Mouse (Mus musculus) small intestine, adult 2 months (tissue): ENCODE measurements around the gene Vamp1. TPM values are rescaled to one million over a fixed set of nuclear protein-coding genes. Genes with fewer than 3 reads are reported as not detected.

Experiments
- H3K27ac ChIP-seq: fragments of 200-500 bp; 2 replicates; pipeline ENCODE4 v1.5.1; 2012; ENCODE audit warnings: low read depth, low read length, control low read depth, inconsistent platforms; ENCODE audit not compliant: insufficient read depth
- H3K27me3 ChIP-seq: fragments of 200-500 bp; 2 replicates; pipeline ENCODE4 v1.6.1; 2012; ENCODE audit warnings: mild to moderate bottlenecking, moderate library complexity, low read length, inconsistent platforms; ENCODE audit not compliant: control insufficient read depth, insufficient read depth
- H3K36me3 ChIP-seq: fragments of 200-500 bp; 2 replicates; pipeline ENCODE4 v1.6.1; 2012; ENCODE audit warnings: mild to moderate bottlenecking, low read length, control low read depth, inconsistent platforms; ENCODE audit not compliant: control insufficient read depth, insufficient read depth
- H3K4me1 ChIP-seq: fragments of 200-500 bp; 2 replicates; pipeline ENCODE4 v1.6.1; 2012; ENCODE audit warnings: low read length, inconsistent platforms, mixed read lengths; ENCODE audit not compliant: control insufficient read depth, insufficient read depth, insufficient read length
- H3K4me3 ChIP-seq: fragments of 200-500 bp; 2 replicates; pipeline ENCODE4 v1.5.1; 2012; ENCODE audit warnings: low read depth, mild to moderate bottlenecking, control low read depth, inconsistent platforms, low read length, moderate library complexity
- CTCF ChIP-seq: fragments of 200-500 bp; IDR thresholded peaks from 2 replicates; pipeline ENCODE4 v1.5.1; 2012; ENCODE audit warnings: low read depth, mild to moderate bottlenecking, control low read depth, inconsistent platforms, low read length, moderate library complexity, mixed read lengths; ENCODE audit not compliant: insufficient replicate concordance, insufficient read length; ENCODE audit errors: extremely low read depth
- POLR2A ChIP-seq: fragments of 200-500 bp; IDR thresholded peaks from 2 replicates; pipeline ENCODE4 v1.6.1; 2012; ENCODE audit warnings: low read depth, mild to moderate bottlenecking, control low read depth, inconsistent platforms, low read length, moderate library complexity
- WGBS: fragments of 180-500 bp; shearing (Covaris S2); methylation state at CpG from one replicate; pipeline ENCODE4 v1.1.7; 2018; 5-methylcytosine and 5-hydroxymethylcytosine counted together
- polyA plus RNA-seq: library from polyadenylated mRNA; depleted of rRNA; stranded (reverse); fragments of >200 nt; gene quantifications from 2 replicates; pipeline ENCODE4 v1.2.3, GENCODE M21; 2012

The Vamp1 gene
- polyA plus RNA-seq, 1 experiment: 7.7 TPM

DNA sequence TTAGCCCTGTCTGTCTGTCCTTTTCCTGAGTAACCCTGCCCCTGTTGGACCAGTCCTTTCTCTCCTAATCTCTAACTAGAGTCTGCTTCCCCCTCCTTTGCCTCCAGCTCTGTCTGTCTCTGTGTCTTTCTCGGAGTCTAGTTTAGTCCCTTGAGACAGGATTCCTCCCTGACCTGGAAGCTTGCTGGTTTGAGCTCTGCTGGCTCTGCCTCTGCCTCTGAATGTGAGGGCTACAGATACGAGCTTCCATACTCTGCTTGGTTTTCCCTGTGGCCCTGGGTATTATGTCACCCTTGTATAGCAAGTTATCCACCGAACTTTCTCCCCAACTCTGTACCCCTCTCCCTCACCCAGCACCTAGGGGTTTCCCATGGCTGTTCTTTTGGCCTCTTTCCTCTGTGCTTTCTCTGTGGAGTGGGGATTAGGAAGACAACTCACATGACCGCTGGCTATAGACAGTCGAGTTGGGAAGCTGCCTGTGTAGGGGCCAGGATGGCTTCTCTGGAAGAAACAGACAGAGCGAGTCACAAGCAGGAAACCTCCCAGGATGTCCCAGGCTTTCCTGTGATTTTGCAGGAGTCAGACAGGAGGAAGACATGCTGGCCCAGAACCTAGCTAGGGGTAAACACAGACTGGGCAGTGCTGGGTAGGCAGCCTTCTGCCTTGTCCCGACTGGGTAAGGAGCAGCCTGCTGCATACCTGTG, 18.6 kb downstream of the Vamp1 start:
- H3K4me3 ChIP-seq: no peak overlapping the region
- peaks cover 16% of the 10 kb centered on the region; the same call in 1 of the 2 replicates for H3K4me1 ChIP-seq
- WGBS: 62% methylated on average over 7 of the region's 7 CpGs
- no peaks in the 10 kb centered on the region for H3K27me3 ChIP-seq
- TF ChIP-seq POLR2A (no peak), CTCF (no peak)
- peak overlapping the region; percentile 6; the same call in 1 of the 2 replicates for H3K27ac ChIP-seq
- H3K36me3 ChIP-seq: peaks cover 2% of the 10 kb centered on the region

DNA sequence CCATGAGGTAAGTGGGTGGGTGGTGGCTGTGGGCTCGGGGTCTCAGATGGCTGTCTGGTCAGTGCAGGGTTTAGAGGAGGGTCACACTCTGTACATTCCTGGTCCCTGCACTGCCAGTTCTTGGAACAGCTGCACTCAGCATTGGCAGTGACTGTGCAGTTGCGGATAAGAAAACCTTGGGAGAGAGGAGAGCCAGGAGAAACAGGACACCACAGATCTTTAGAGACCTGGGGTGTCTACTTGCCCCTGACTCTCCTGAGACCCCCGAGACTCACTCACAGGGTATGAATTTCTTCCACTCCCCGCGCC, 19.1 kb downstream of the Vamp1 start:
- TF ChIP-seq CTCF (no peak), POLR2A (no peak)
- Histone ChIP-seq H3K27me3 (no peaks in the 10 kb centered on the region), H3K27ac (peak overlapping the region; percentile 6; the same call in 1 of the 2 replicates), H3K4me1 (peaks cover 18% of the 10 kb centered on the region; the same call in 1 of the 2 replicates), H3K4me3 (no peak overlapping the region), H3K36me3 (no peaks in the 10 kb centered on the region; the same call in 1 of the 2 replicates)
- 22% methylated on average over 5 of the region's 5 CpGs for WGBS

DNA sequence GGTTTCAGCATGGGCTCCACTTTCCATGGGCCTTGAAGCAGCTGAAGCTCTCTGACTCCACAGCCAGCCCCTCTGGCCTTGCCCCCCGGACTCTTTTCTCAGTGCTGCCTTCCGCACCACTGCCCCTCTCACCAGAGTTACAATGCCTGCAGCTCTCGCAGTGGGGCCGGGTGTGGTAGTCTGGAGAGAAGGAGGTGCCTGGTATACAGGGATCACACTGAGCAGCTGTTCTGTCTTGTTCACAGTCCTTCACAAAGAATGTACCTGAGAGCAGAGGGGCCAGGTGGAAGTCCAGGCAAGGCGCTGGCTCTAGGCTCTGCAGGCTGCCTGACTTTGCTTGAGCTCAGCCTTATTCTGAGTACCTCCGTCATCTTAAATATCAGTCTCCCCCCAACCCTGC, 21.0 kb downstream of the Vamp1 start:
- Histone ChIP-seq H3K36me3 (no peaks in the 10 kb centered on the region), H3K27me3 (no peaks in the 10 kb centered on the region), H3K4me1 (peaks cover 16% of the 10 kb centered on the region; the same call in 1 of the 2 replicates), H3K27ac (0 out of 2 replicates have a peak overlapping the region, but pooled peaks have one; percentile 14), H3K4me3 (peak overlapping the region; percentile 32)
- 78% methylated on average over 6 of the region's 6 CpGs for WGBS
- TF ChIP-seq CTCF (no peak), POLR2A (no peak)

DNA sequence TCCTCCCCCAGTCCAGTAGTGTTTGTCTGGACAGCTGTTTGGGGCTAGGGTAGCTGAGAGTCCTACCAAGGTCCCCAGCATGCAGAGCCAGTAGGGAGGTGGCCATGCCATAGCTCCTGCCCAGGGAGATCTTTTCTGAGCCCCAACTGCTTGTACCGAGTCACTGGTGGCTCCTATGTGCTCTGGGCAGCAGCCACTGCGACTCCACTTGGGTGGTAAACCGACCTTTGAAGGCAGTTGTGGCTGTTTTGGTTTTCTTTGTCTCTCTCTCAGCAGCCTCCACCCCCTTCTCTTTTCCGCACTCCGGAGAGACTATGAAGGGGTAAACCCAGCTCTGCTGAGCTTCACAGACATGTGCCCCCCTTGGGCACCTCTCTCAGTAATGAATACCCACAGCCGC, 21.4 kb downstream of the Vamp1 start, which contains the start of gene Cd27:
Cd27 (minus strand) TSS at position 229 of the 400 bp plus-strand sequence.
- H3K4me1 ChIP-seq: peaks cover 16% of the 10 kb centered on the region; the same call in 1 of the 2 replicates
- 75% methylated on average over 6 of the region's 6 CpGs for WGBS
- peak within 1 kb of the TSS; percentile 32 for H3K4me3 ChIP-seq
- no peaks in the 10 kb centered on the region for H3K36me3 ChIP-seq
- TF ChIP-seq CTCF (no peak), POLR2A (no peak)
- peak within 1 kb of the TSS; percentile 14; the same call in 1 of the 2 replicates for H3K27ac ChIP-seq
- no peaks in the 10 kb centered on the region for H3K27me3 ChIP-seq

DNA sequence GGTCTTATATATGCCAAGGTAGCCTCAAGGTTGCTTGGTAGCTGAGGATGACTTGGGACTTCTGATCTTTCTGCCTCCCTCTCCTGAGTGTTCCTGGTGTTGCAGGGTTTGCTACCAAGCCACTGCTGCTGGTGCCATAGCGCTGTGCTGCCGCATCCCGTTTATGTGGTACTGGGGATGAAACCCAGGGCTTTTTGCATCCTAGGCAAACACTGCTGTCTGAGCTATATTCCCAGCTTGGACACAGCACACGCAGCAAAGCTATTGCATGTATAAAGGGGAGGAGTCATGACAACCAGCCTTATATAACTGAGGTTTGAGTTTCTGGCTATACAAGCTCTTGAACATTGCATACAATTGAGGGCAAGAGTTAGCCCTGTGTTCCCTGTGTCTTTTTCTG, 22.1 kb downstream of the Vamp1 start:
- H3K4me3 ChIP-seq: no peak overlapping the region
- TF ChIP-seq POLR2A (no peak), CTCF (no peak)
- H3K4me1 ChIP-seq: peaks cover 13% of the 10 kb centered on the region; the same call in 1 of the 2 replicates
- no peaks in the 10 kb centered on the region for H3K36me3 ChIP-seq
- H3K27me3 ChIP-seq: no peaks in the 10 kb centered on the region
- H3K27ac ChIP-seq: no peak overlapping the region
- 91% methylated on average over 4 of the region's 4 CpGs for WGBS

DNA sequence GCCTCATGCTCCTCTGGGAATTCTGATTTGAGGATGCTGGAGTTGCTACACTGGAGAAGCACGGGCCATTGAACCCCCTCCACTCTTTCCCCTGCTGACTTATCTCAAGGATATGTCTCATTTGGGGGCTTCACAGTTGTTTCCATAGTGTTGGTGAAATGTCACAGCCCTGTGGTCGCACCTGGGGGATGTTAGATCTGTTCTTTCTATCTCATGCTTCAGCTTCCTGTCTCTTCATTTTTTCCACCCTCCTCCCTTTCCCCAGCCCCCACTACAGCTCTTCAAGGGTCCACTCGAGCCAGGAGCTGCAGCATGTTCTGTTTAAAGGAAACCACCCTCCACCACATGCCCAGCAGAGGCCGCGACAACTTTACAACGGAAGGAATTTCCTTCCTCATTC, 23.0 kb downstream of the Vamp1 start:
- TF ChIP-seq POLR2A (no peak), CTCF (no peak)
- no peaks in the 10 kb centered on the region for H3K27me3 ChIP-seq
- H3K4me1 ChIP-seq: peaks cover 13% of the 10 kb centered on the region; the same call in 1 of the 2 replicates
- no peak overlapping the region for H3K4me3 ChIP-seq
- H3K27ac ChIP-seq: no peak overlapping the region
- H3K36me3 ChIP-seq: no peaks in the 10 kb centered on the region
- WGBS: 43% methylated on average over 6 of the region's 6 CpGs

DNA sequence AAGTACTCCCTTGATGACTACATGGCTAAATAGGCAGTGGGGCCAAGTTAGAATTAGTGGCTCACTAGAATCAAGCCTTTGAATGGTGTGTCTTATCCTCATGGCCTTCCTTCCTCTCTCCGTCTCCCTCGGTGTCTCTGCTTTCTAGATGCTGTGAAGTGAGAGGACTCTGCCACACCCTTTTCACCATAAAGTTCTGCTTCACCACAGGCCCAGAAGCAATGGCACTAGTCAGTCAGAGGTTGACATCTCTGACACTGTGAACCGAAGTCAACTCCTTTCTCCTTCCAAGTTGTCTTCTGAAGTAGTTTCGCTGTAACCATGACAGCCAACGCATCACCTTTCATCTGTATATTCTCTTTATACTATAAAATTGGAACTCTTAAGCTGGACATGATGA, 24.2 kb downstream of the Vamp1 start:
- H3K27me3 ChIP-seq: no peaks in the 10 kb centered on the region
- H3K36me3 ChIP-seq: no peaks in the 10 kb centered on the region
- TF ChIP-seq POLR2A (no peak), CTCF (no peak)
- H3K27ac ChIP-seq: no peak overlapping the region
- 89% methylated on average over 5 of the region's 5 CpGs for WGBS
- peaks cover 10% of the 10 kb centered on the region; the same call in 1 of the 2 replicates for H3K4me1 ChIP-seq
- H3K4me3 ChIP-seq: no peak overlapping the region

DNA sequence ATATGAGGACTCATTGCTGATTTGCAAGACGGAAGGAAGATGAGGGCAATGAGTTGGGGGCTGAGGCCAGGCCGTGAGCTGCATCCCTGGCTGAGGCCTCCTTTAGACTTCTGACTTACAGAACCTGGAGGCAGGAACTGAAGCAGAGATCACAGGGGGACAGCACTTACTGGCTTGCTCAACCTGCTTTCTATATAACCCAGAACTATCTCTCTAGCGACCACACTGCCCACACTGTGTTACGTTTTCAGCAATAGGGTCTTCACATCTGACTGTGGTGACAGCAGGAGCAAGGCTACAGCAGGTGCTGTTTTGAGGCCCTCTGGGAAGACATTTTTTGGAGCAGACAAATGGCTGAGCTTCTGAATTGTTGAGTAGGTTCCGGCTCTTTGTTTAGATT, 25.3 kb downstream of the Vamp1 start:
- no peak for TF ChIP-seq CTCF
- TF ChIP-seq POLR2A: no peak
- 83% methylated on average over 5 of the region's 5 CpGs for WGBS
- H3K4me1 ChIP-seq: peaks cover 9% of the 10 kb centered on the region; the same call in 1 of the 2 replicates
- H3K27me3 ChIP-seq: no peaks in the 10 kb centered on the region
- no peaks in the 10 kb centered on the region for H3K36me3 ChIP-seq
- no peak overlapping the region for H3K27ac ChIP-seq
- no peak overlapping the region for H3K4me3 ChIP-seq
